8 mouse cellular contexts compared by ENCODE assay signal in genomic region chr3:142620956-142621562, GRCm38 (mm10). TPM values are rescaled to one million over a fixed set of nuclear protein-coding genes. Genes with fewer than 3 reads are reported as not detected.
DNase-seq lines count a peak whose midpoint lies in the region; ATAC-seq and TF ChIP-seq lines count a peak whose summit lies in the region.

No protein-coding gene starts in this region.

- POLR2A ChIA-PET in Patski (lab: Charles Lee), result interaction anchor here (0.6 to 2.4 kb wide), 3 partner anchors 10 to 571 kb away, joined by 3 to 11 read pairs (median 3); no protein-coding TSS in a partner anchor

- TF ChIP-seq POLR2A in kidney, adult 2 months (IDR thresholded peaks at IDR 0.05; ENCODE audit: low read depth, low read length), result no peak

- in situ Hi-C loops in Patski (cut with MboI; ENCODE audit: low pct_unique_long_range_greater_than_20kb), result loop anchor here (5.0 kb wide), 1 partner anchor 129 kb away; the partner anchor contains the start of gene Gbp5

- CTCF ChIA-PET in Patski (lab: Charles Lee), result interaction anchor here (0.8 to 11.6 kb wide), 20 partner anchors 9 to 145 kb away, joined by 3 to 155 read pairs (median 4); partner anchors contain the start of genes Gbp3, Gbp5 and Gbp7

- peak; percentile 81 for ATAC-seq in Patski
- ATAC-seq in inflammation-experienced regulatory T-cells, adult 6 months, result peak; percentile 73
- ATAC-seq in neural tube, embryonic 15.5 days (ENCODE audit: low FRiP score), result no peak

- H3K4me3 ChIP-seq in kidney, adult 2 months (ENCODE audit: insufficient read depth, low read depth, low read length), result peak overlapping the region; percentile 60
- H3K4me3 ChIP-seq in neural tube, embryonic 15.5 days (replicated peaks), result no peak overlapping the region

- no peaks in the 10 kb centered on the region for H3K36me3 ChIP-seq in kidney, adult 2 months (ENCODE audit: control insufficient read depth, insufficient read depth, low read length)
- H3K36me3 ChIP-seq in neural tube, embryonic 15.5 days, result no peaks in the 10 kb centered on the region

- no peaks in the 10 kb centered on the region for H3K9me3 ChIP-seq in neural tube, embryonic 15.5 days (replicated peaks)

- H3K4me2 ChIP-seq in neural tube, embryonic 15.5 days, result no peak overlapping the region

- no peak overlapping the region for H3K9ac ChIP-seq in neural tube, embryonic 15.5 days (replicated peaks)

- peak; percentile 33 for DNase-seq in kidney, adult 2 months
- DNase-seq in kidney, adult 18-20 months, result no peak
- DNase-seq in Patski (ENCODE audit: low read depth, low spot score), result peak; percentile 37
- DNase-seq in natural killer cell, adult 2 months (ENCODE audit: low spot score in 2 of 2), result peak; percentile 26 to 47
- no peak for DNase-seq in layer of hippocampus, postnatal 14 days (ENCODE audit: low spot score in 2 of 2)
- DNase-seq in kidney, adult 9 months, result no peak

- WGBS in kidney, adult 2 months, result 43% methylated on average over 3 of the region's 3 CpGs
- WGBS in neural tube, embryonic 15.5 days, result 56% methylated on average over 3 of the region's 3 CpGs

- TF ChIP-seq CTCF in kidney, adult 2 months (conservative IDR thresholded peaks at IDR 0.05; ENCODE audit: insufficient read depth, insufficient read length, low read depth, low read length), result peak; percentile 21; the same call in 1 of the 2 replicates
- peak; percentile 92 for TF ChIP-seq CTCF in Patski (IDR thresholded peaks at IDR 0.05)

- H3K4me1 ChIP-seq in kidney, adult 2 months (ENCODE audit: control insufficient read depth, insufficient read depth, low read length), result no peaks in the 10 kb centered on the region
- no peaks in the 10 kb centered on the region for H3K4me1 ChIP-seq in neural tube, embryonic 15.5 days

- no peaks in the 10 kb centered on the region for H3K27me3 ChIP-seq in kidney, adult 2 months (replicated peaks; ENCODE audit: control insufficient read depth, insufficient read depth, low read length)
- no peaks in the 10 kb centered on the region for H3K27me3 ChIP-seq in Patski
- no peaks in the 10 kb centered on the region for H3K27me3 ChIP-seq in neural tube, embryonic 15.5 days (replicated peaks)

- H3K27ac ChIP-seq in kidney, adult 2 months (ENCODE audit: insufficient read depth, low read depth, low read length), result peak overlapping the region; percentile 76
- H3K27ac ChIP-seq in neural tube, embryonic 15.5 days (replicated peaks), result no peak overlapping the region

RNA-seq across cellular contexts. Expression of gene Gbp2, which starts 0.7 kb away (rescaled TPM):
- 7.3 and 9.4 TPM in 2 replicates for polyA plus RNA-seq in kidney, adult 2 months (2012; rRNA removed)
- polyA plus RNA-seq in Patski (2021), result 16.2 TPM
- polyA plus RNA-seq in inflammation-experienced regulatory T-cells, adult 6 months (2017; shearing (Covaris generic)), result 100 to 1,000 TPM; 114 to 125 (median 118) TPM
- total RNA-seq in layer of hippocampus, postnatal 14 days (2021), result 1 to 10 TPM in 1 of 2 experiments, under 1 TPM in 1; 0.79 to 1.8 TPM
- 0.90 and 3.6 TPM in 2 replicates for polyA plus RNA-seq in neural tube, embryonic 15.5 days (2015; fragmentation: Nextera tagmentation; extraction: Ambion mirVana)

RNA-seq across cellular contexts. Expression of gene Gbp2b, which starts 26.4 kb away (rescaled TPM):
- polyA plus RNA-seq in kidney, adult 2 months (2012; rRNA removed), result 0.04 and 0.27 TPM in 2 replicates
- 4.1 TPM for polyA plus RNA-seq in Patski (2021)
- 10 to 100 TPM in 2 of 3 experiments, under 1 TPM in 1; 0.68 to 84.0 (median 22.4) TPM for polyA plus RNA-seq in inflammation-experienced regulatory T-cells, adult 6 months (2017; shearing (Covaris generic))
- not detected for total RNA-seq in layer of hippocampus, postnatal 14 days (2021)
- polyA plus RNA-seq in neural tube, embryonic 15.5 days (2015; fragmentation: Nextera tagmentation; extraction: Ambion mirVana), result not detected in 2 replicates

Comparison
In these comparisons a context has a peak if more than half of its experiments do, and no peak if none do; other contexts are left out.
1. DNase-seq: peak in kidney, adult 2 months (single experiment), Patski (single experiment) and natural killer cell, adult 2 months (2 of 2); none in kidney, adult 18-20 months (single experiment), layer of hippocampus, postnatal 14 days (0 of 2) and kidney, adult 9 months (single experiment).